Mouse (Mus musculus): ENCODE results near the gene Aqp5. TPM values are rescaled to one million over a fixed set of nuclear protein-coding genes. Genes with fewer than 3 reads are reported as not detected.

The Aqp5 gene
- polyA plus RNA-seq, 1 experiment, result 511 TPM

DNA sequence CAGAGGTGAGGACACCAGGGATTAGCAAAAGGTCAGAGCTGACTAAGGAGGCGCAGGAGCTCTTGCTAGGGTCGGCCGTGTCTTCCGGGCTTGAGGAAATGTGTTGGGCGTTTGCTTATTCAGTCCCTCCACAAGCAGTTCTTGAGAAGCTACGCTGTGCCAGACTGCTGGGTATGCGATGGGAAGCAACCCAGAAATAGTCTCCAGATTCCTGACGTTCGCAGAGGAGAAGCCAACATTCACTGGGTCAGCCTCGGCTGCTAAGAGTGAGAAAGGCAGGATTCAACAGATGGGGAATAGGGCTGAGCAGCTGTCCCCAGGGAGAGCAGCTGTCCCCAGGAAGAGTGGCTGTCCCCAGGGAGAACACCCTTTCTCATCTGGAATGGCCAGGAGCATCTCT, 21.5 kb upstream of the Aqp5 start:
- DNase-seq, result no peak
- TF ChIP-seq POLR2A (IDR thresholded peaks at IDR 0.05; ENCODE audit: borderline replicate concordance, extremely low read depth, low read depth, low read length) (no peak), CTCF (IDR thresholded peaks at IDR 0.05; ENCODE audit: insufficient read depth, low read length) (no peak)
- WGBS, result 44% methylated on average over 10 of the region's 10 CpGs
- H3K4me3 ChIP-seq (replicated peaks; ENCODE audit: extremely low read depth, low read depth, low read length), result no peak overlapping the region
- peaks cover 4% of the 10 kb centered on the region; the same call in 1 of the 2 replicates for H3K4me1 ChIP-seq (ENCODE audit: control insufficient read depth, insufficient read depth, low read length)

DNA sequence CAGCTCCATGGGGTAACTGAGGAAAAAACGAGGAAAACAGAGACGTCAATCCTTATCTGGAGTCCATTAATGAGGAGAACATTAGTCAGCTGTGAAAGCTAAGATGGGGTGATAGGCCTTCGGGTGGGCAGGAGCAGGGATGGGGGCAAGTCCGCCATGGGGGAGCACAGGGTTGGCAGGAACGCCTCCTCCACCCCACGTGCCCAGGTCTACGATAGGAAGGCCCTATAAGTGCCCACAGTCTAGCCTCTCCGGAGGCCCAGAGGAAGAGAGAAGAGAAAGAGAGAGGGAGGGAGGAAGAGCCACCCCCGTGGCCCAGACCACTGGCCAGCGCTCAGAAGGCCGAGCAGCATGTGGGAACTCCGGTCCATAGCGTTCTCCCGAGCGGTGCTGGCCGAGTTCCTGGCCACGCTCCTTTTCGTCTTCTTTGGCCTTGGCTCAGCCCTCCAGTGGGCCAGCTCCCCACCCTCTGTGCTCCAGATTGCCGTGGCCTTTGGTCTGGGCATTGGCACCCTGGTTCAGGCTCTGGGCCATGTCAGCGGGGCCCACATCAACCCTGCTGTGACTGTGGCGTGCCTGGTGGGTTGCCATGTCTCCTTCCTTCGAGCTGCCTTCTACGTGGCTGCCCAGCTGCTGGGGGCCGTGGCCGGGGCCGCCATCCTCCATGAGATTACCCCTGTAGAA, 11.6 kb upstream of the Aqp5 start, which contains the start of gene Aqp2:
Gene Aqp2 (plus strand): TSS at position 254 of the 684 bp plus-strand sequence.
- TF ChIP-seq CTCF (IDR thresholded peaks at IDR 0.05; ENCODE audit: insufficient read depth, low read length) (no peak), POLR2A (IDR thresholded peaks at IDR 0.05; ENCODE audit: borderline replicate concordance, extremely low read depth, low read depth, low read length) (no peak)
- no peak for DNase-seq
- 72% methylated on average over 26 of the region's 26 CpGs for WGBS
- Histone ChIP-seq H3K4me3 (replicated peaks; ENCODE audit: extremely low read depth, low read depth, low read length) (no peak within 1 kb of the TSS), H3K4me1 (ENCODE audit: control insufficient read depth, insufficient read depth, low read length) (peaks cover 4% of the 10 kb centered on the region)

- 7% methylated on average over 54 of the region's 54 CpGs for WGBS
- DNase-seq, result peak; percentile 61
- Histone ChIP-seq H3K4me3 (replicated peaks; ENCODE audit: extremely low read depth, low read depth, low read length) (peak overlapping the region; percentile 19), H3K4me1 (ENCODE audit: control insufficient read depth, insufficient read depth, low read length) (peaks cover 16% of the 10 kb centered on the region)
- TF ChIP-seq POLR2A (IDR thresholded peaks at IDR 0.05; ENCODE audit: borderline replicate concordance, extremely low read depth, low read depth, low read length) (peak; percentile 9; the same call in 1 of the 2 replicates), CTCF (IDR thresholded peaks at IDR 0.05; ENCODE audit: insufficient read depth, low read length) (no peak)
Measured at GRCm38 (mm10) chr15:99583463-99584344, 6.9 kb upstream of the Aqp5 start.

DNA sequence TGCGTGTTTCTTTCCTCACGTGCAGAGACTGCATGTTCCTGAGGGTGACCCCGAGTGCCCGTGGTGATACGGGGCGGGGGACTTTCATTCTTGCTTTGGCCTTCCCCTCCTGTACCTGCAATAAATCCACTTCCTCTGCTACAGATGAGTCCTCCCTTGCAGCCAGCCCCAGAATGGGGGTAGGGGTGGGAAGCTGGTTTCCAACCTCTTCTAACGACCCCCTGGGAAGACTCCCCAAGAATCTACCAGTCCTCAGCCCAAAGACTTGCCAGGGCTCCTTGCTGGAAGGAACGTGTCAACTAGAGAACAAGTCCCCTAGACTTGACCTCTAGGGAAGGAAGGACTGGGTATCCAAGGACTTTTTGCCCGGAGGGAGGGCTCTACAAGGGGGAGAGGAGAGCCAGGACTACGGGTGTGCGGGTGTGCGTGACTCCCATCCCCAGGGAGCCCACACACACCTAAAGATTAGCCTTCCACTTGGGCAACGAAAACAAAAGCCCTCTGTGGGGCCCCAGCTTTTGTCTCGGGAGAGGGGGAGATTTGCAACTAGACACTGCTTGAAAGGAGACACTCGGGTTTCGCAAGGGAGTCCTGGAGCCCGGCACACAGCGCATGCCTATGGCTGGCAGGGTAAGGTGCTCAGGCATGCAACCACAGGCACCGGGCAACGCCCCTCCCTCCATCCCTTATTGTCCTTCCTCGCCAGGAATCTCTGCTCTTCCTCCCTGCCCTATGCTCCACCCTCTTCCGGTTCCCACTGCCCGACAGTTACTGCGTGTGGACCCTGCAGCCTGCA, 6.0 kb upstream of the Aqp5 start:
- DNase-seq, result peak; percentile 49
- Histone ChIP-seq H3K4me3 (replicated peaks; ENCODE audit: extremely low read depth, low read depth, low read length) (no peak overlapping the region), H3K4me1 (ENCODE audit: control insufficient read depth, insufficient read depth, low read length) (peaks cover 16% of the 10 kb centered on the region)
- WGBS, result 5% methylated on average over 24 of the region's 24 CpGs
- TF ChIP-seq CTCF (IDR thresholded peaks at IDR 0.05; ENCODE audit: insufficient read depth, low read length), result no peak
- TF ChIP-seq POLR2A (IDR thresholded peaks at IDR 0.05; ENCODE audit: borderline replicate concordance, extremely low read depth, low read depth, low read length), result no peak

GRCm38 (mm10) chr15:99585741-99586140, 4.8 kb upstream of the Aqp5 start:
- TF ChIP-seq POLR2A (IDR thresholded peaks at IDR 0.05; ENCODE audit: borderline replicate concordance, extremely low read depth, low read depth, low read length), result no peak
- no peak for TF ChIP-seq CTCF (IDR thresholded peaks at IDR 0.05; ENCODE audit: insufficient read depth, low read length)
- DNase-seq, result no peak
- 67% methylated on average over 6 of the region's 6 CpGs for WGBS
- H3K4me1 ChIP-seq (ENCODE audit: control insufficient read depth, insufficient read depth, low read length), result peaks cover 16% of the 10 kb centered on the region
- no peak overlapping the region for H3K4me3 ChIP-seq (replicated peaks; ENCODE audit: extremely low read depth, low read depth, low read length)

GRCm38 (mm10) chr15:99586525-99586924, 4.1 kb upstream of the Aqp5 start:
- TF ChIP-seq CTCF (IDR thresholded peaks at IDR 0.05; ENCODE audit: insufficient read depth, low read length) (no peak), POLR2A (IDR thresholded peaks at IDR 0.05; ENCODE audit: borderline replicate concordance, extremely low read depth, low read depth, low read length) (no peak)
- Histone ChIP-seq H3K4me1 (ENCODE audit: control insufficient read depth, insufficient read depth, low read length) (peaks cover 16% of the 10 kb centered on the region), H3K4me3 (replicated peaks; ENCODE audit: extremely low read depth, low read depth, low read length) (no peak overlapping the region)
- WGBS, result 86% methylated on average over 3 of the region's 3 CpGs
- DNase-seq, result no peak

DNA sequence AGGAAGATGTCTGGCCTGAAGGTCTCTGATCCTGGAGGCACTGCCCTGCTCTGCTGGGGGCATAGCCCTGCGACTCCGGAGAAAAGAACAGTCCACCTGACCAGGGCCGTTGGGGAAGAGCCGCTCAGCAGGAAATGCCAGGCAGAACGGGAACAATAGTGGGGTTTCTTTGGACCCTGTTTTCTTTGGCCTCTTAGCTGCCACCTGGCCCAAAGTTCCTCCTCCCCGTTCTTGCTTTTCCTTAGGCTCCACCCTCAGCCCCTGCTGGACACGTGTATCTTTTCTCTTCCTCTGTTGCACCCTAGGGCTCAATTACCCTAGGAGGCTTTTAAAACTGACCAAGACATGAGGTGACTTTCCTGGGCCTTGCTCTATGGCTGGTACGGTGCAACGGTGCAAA, 1.3 kb upstream of the Aqp5 start:
- H3K4me3 ChIP-seq (replicated peaks; ENCODE audit: extremely low read depth, low read depth, low read length), result no peak overlapping the region
- TF ChIP-seq CTCF (IDR thresholded peaks at IDR 0.05; ENCODE audit: insufficient read depth, low read length) (no peak), POLR2A (IDR thresholded peaks at IDR 0.05; ENCODE audit: borderline replicate concordance, extremely low read depth, low read depth, low read length) (no peak)
- peak; percentile 41 for DNase-seq
- WGBS, result 16% methylated on average over 9 of the region's 9 CpGs
- peaks cover 9% of the 10 kb centered on the region; the same call in 1 of the 2 replicates for H3K4me1 ChIP-seq (ENCODE audit: control insufficient read depth, insufficient read depth, low read length)

DNA sequence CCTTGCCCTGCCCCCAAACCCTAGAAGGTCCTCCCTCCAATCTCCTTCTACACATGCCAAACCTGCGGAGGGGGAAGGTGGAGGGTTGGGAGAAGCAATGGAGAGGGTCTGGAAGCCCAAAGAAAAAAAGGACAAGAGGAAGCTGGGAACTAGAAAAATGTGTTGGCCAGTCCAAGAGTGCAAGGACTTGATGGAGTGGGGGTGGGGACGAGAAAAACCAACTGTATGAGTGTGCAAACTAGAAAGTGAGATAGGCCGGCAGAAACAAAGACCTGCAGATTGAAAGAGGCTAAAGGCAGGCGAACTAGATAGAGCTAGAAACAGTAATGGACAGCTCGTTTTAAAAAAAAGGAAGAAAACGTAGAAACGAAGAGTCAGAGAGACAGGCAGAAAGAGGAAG, 878 bp upstream of the Aqp5 start:
- H3K4me3 ChIP-seq (replicated peaks; ENCODE audit: extremely low read depth, low read depth, low read length), result no peak overlapping the region
- peaks cover 4% of the 10 kb centered on the region; the same call in 1 of the 2 replicates for H3K4me1 ChIP-seq (ENCODE audit: control insufficient read depth, insufficient read depth, low read length)
- DNase-seq, result peak; percentile 28
- WGBS, result 33% methylated on average over 7 of the region's 7 CpGs
- no peak for TF ChIP-seq CTCF (IDR thresholded peaks at IDR 0.05; ENCODE audit: insufficient read depth, low read length)

GRCm38 (mm10) chr15:99592177-99592576, 1.6 kb downstream of the Aqp5 start:
- H3K4me1 ChIP-seq (ENCODE audit: control insufficient read depth, insufficient read depth, low read length), result no peaks in the 10 kb centered on the region
- 51% methylated on average over 8 of the region's 8 CpGs for WGBS
- DNase-seq, result peak; percentile 71
- H3K4me3 ChIP-seq (replicated peaks; ENCODE audit: extremely low read depth, low read depth, low read length), result peak overlapping the region; percentile 71
- TF ChIP-seq CTCF (IDR thresholded peaks at IDR 0.05; ENCODE audit: insufficient read depth, low read length) (no peak), POLR2A (IDR thresholded peaks at IDR 0.05; ENCODE audit: borderline replicate concordance, extremely low read depth, low read depth, low read length) (peak; percentile 63; the same call in 1 of the 2 replicates)
